Mouse (Mus musculus) layer of hippocampus, adult 9-11 months (tissue): ENCODE results near the gene Dhx32.
"Not testable (repeated sequence)": the region's sequence is repeated elsewhere in the genome, so short reads cannot be mapped to it uniquely, and the experiment has no call there.

Experiments used
- DNase-seq: peaks from one replicate; pipeline ENCODE4 v3.0.0; 2022

Gene Dhx32

DNA sequence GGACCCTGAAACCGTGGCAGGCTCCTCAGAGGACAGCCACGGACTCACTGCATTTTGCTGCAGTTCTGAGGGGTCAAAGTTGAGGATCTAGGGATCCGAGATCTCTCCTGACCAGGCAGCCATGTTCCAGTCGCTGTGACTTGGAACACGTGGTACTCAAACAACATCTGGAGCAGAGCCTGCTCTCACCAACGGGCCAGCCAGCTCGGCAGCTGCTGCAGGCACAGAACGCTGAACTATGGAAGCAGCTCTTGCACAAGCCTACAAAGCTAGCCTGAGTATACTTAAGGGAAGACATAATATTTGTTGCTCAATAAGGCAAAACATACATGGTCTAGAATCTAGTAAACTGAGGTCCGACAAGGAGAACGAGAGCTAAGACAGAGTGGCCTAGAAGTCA lies 57.0 kb downstream of the Dhx32 start:
- DNase-seq: no peak

DNA sequence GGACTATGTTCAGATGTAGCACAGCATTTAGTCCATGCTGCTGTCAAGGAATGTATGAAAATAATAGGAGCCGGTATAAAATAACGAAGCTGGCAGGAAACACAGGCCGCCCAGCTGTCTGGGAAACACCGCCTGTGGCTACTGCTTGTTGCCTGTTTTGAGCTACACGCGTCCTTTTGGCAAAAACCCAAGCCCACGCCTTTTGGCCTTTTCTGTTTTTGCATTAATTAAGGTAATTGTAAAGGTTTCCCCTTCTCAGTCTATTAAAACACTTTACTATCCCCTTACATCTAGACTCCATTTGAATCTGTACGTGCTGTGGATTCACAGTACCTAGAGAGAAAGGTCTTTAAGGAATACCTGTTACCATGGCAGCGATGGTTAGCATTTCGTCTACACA lies 57.7 kb downstream of the Dhx32 start:
- DNase-seq: no peak

DNA sequence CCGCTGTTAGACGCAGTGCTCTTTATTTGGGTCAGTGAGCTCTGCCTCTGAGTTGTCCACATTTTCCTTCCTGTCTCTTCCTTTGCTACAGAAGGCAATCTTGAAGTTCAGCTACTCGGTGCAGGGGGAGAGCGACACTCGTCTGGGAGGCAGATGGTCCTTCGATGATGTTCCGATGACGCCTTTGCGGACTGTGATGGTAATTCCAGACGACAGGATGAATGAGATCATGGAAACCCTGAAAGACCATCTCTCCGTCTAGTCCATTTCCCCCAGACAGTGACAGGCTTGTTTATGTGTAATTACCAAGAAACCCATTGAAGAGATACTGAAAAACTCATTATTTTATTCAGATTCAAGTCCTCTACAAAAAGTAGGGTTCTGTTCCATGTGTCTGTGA lies 61.9 kb downstream of the Dhx32 start:
- no peak for DNase-seq

DNA sequence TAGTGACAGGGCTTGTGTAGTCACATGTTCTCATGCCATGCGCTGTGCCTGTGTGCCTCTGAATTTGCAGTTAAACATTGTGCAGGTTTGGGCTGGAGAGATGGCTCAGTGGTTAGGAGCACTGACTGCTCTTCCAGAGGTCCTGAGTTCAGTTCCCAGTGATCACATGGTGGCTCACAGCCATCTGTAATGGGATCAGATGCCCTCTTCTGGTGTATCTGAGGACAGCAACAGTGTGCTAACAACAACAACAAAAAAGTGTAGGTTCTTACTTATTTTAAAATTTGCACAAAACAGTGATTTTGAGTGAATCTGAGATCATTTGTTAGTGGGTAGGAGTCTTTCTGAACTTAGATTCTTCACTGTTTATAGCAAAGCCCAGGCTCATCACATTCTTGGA lies 63.9 kb downstream of the Dhx32 start:
- DNase-seq: no peak

DNA sequence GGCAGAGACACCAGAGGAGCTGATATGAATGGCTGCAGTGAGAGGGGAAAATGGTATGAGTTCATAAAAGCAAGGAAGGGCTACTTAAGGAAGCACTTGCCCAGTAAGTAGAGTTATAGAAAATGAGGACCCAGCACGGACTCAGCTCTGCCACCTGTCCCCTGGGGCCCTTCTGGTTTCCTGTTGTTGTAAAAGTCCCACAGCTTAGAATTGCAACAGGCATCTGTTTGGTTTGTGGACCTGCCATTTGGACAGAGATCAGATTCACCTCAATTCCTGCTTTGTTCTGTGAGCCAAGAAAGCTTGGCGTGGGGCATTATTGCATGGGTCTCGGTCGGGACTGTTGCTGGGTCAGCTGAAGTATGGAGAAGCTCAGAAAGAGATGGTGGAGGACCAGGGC lies 67.1 kb downstream of the Dhx32 start:
- DNase-seq: no peak

DNA sequence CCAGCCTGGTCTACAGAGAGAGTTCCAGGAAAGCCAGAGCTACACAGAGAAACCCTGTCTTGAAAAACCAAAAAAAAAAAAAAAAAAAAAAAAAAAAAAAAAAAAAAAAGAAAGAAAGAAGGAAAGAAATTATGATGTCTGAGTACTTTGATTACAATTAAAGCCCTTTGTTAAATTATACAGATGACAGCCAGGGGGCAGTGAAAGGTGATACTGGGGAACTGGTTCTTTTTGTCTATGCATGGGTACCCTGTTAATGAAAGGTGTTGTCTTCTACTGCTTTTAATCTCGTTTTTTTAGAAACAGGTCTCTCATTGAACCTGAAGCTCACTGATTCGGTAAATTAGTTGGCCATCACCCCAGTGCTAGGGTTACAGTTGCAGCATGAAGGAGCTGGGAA lies 75.2 kb downstream of the Dhx32 start:
- DNase-seq: no peak

DNA sequence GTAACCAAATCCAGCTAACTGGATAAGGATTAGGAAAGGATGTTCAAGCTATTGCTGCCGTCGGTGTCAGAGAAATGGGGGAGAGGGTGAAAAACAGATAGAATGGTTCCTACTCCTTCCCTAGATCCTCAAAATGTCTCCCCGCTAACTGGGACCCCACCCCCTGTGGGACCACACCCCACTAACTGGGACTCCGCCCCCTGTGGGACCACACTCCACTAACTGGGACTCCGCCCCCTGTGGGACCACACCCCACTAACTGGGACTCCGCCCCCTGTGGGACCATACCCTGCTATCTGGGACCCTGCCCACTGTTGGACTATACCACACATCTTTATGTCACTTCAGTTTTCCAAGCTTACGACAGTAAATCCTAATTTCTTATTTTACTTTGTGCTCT lies 78.6 kb downstream of the Dhx32 start:
- no peak for DNase-seq

DNA sequence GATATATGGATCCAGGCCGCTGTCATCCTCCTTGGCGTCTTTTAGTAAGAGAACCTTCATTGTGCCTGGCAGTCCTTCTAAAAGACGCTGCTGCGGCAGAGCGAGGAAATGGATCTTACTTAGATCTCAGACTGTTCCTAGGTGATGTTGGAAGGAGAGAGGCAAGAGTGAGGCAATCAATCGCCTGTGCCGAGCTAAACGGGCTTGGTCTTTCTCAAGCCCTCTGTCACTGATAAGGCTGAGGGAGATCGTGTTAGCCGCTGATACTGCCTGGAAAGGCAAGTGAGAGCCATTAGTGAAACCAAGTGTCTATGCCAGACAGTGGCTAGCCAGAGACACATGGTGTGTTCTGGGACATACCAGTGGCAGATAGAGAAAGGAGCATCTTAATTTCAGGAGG lies 80.2 kb downstream of the Dhx32 start:
- DNase-seq: no peak

DNA sequence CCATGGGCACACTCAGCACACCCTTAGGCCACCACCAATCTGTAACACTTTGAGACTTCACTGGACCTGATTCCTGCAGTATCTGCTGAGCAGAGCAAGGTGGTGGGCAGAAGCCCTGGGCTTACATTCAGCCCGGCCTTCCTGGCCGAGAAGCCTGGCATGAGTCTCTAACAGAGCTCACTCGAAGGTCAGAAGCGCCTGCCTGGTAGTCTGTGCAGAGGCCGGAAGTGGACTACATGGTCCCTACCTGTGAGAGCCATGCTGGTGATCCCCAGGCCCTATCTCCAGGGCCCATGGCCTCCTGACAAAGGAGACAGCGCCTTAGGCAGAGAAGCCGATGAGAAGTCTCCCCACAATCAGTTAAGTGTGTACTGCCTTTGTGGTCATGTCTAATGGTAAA lies 81.2 kb downstream of the Dhx32 start:
- no peak for DNase-seq

DNA sequence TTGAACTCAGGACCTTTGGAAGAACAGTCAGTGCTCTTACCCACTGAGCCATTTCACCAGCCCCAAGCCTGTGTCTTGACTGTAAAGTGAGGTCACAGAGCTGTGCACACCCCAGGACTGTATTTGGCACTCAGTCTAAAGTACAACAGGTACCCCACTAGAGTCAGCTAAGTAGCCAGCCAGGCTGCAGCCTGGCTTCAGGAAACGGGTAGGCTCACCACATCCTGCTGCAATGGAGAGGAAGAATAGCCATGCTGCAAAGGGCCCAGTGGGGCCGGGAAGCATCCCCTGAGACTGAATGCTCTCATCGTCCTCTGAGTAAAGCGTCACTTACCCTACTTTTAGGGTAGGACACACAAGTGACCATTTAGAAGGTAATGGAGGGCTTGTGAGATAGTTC lies 82.6 kb downstream of the Dhx32 start:
- no peak for DNase-seq

DNA sequence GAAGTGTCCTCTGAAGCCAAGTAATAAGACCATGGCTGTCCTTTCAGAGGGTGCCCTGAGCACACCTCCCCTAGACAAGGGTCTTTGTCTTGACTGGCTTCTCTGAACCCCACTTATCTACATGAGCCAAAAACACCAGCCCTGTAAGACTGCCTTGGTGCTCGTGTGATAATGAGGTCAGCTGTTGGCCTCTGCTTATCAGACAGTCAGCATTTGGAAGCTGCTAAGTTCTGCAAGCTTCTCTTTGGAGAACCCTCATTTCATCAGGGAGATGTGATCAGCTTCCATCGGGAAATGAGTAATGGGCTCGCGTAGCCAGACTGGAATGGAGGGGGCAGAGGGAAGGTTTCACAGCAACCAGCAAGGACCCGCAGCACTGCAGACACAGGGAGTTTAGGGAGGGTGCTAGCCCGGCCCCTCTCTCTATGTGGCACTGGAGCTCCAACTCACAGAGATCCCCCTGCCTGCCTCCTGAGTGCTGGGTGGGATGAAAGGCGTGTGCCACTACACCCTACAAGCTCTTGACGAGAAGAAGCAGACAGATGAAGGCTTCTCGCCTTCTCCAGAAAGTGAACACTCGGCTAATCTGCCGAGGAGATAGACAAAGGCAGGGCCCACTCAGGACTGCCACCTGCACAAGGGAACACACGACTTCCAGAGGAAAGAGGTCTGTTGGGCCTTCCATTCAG lies 84.4 kb downstream of the Dhx32 start:
- no peak for DNase-seq

DNA sequence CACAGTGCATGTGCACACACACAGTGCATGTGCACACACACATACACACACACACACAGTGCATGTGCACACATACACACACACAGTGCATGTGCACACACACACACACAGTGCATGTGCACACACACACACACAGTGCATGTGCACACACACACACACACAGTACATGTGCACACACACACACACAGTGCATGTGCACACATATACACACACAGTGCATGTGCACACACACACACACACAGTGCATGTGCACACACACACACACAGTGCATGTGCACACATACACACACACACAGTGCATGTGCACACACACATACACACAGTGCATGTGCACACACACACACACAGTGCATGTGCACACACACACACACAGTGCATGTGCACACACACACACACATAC lies 96.9 kb downstream of the Dhx32 start:
- DNase-seq: not testable (repeated sequence)

DNA sequence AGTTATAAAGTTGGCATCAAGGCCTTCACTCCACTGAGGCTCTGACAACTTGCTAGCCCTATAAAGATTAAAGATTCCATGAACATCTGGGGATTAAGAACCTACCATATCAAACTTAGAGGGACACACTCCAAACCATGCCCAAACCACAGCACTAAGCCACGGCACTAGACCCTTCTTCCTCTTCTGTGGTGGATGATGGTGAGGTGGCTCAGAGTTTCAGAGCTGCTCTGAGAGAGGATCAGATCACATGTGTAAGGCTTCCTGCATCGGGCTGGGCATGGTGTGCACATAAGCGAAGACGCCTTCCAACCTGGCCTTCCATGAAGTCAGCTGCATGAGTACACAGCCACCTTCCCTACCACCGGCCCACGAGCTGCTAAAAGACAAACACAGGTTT lies 97.8 kb downstream of the Dhx32 start:
- no peak for DNase-seq

DNA sequence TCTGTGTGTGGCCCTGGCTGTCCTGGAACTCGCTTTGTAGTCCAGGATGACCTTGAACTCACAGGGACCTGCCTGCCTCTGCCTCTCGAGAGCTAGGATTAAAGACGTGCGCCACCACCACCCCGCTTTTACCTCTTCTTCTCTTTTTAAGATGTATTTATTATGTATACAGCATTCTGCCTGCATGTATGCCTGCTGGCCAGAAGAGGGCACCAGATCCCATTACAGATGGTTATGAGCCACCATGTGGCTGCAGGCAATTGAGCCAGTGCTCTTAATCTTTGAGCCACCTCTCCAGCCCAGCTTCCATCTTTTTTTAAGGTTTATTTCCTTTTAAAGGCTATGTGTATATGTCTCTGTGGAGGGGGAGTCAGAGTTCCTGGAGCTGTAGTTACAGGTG lies 98.4 kb downstream of the Dhx32 start:
- no peak for DNase-seq

DNA sequence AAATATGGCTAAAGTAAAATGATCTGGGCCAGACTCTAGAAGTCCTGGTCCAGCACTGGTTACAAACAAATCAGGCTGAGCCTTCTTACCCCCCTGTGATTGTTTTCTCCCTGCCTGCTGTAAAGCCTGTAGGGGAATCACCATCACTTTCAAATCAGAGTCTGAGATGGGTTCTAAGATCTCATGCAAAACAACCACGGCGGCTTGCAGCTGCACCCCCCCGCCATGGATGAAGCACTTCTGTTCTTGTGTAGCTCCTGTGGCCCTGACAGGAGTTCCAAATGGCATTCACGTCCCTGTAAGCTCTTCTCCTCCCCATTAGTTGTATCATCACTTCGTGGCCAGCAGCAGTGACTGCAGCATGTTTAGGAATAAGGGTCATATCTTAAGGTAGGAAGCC lies 98.9 kb downstream of the Dhx32 start:
- DNase-seq: no peak

DNA sequence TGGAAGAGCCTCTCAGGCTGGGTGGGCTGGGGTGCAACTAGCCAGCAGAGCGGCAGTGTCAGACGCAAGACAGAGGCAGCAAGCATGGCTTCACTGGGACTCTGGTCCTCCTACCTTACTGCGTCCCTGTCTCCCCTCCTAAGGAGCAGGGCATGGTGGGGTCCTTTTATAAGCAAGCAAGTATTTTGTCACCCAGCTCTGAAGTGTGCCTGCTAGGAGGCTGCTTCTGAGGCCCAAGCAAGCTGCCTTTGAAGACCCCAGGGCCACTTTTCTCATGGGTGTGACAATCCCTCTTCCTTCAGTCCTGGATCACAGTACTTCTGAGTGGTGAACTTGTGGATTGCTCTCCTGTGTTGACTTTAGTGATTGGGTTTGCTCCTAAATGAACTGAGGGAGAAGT lies 102.6 kb downstream of the Dhx32 start, which contains the start of gene Mmp21:
TSS of gene Mmp21 (minus strand) at position 101 of the 400 bp plus-strand sequence.
- no peak for DNase-seq

DNA sequence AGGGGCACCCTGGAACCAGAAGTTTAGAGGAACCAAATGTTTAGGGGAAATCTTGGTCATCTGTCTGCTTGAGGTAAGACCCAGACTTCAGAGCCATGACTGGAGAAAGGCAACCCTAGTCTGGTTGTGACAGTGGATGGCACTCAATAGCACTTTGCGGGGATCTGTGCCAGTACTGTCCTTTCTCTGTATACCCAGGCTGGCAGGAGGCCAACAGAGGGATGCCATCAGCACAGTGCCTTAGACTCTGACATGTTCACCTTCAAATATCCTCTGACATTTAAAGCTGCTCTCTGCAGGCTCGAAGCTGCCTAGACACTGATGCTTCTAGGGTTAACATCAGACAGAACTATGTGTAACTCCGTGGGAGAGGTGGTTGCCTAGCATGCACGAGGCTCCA lies 103.1 kb downstream of the Dhx32 start:
- DNase-seq: no peak

DNA sequence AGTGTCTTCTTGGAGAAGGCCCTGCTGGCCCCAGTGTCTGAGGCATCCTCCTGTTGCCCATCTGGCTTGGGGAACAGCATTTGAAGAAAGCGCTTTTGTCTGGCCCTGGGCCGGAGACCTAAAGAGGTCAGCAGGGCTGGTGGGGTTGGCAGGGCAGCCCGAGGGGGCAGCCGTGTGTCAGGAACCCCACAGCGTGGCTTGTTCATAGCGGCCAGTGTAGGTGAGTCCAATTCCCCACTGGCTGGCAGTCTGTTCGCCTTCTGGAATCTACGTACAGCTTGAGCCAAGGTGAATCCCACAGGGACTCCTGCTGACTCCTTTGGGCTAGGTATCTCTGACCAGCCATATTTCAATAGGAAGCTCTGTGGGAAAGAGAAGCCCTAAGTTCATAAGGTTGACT lies 103.8 kb downstream of the Dhx32 start:
- no peak for DNase-seq

DNA sequence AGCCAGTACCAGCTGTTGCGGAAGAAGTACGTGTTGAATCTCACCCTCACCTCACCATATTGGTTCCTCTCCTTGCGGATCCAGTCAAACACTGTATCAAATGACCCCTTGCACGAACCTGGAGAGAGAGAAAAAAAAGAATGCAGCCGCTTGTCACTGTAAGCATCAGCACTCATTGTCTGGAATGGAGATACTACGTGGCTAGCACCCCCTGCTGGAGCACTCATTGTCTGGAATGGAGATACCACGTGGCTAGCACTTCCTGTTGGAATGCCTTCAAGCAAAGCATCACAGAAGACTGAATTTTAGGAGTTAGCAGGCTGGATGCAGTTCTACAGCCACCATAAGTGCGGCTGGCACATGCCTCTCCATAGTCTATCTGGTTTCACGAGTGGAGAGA lies 106.5 kb downstream of the Dhx32 start:
- DNase-seq: no peak
